Mouse (Mus musculus) C2C12 (cell line): ENCODE data around the gene Abhd2.

Source experiments
- CTCF ChIP-seq: IDR thresholded peaks from one replicate; pipeline ENCODE4 v1.5.1; 2011; ENCODE audit not compliant: control insufficient read depth, insufficient read depth, insufficient read length
- MYOD1 ChIP-seq: IDR thresholded peaks from one replicate; pipeline ENCODE4 v1.6.1; 2011; ENCODE audit warnings: low read depth; ENCODE audit not compliant: control insufficient read depth, insufficient read length

GRCm38 (mm10) chr7:79247408-79247807, 25.6 kb upstream of the Abhd2 start:
- no peak for TF ChIP-seq MYOD1
- no peak for TF ChIP-seq CTCF
